In genomic region chr15:10922570-10922969, GRCm38 (mm10) we compare ENCODE assay signal across 14 mouse cellular contexts. TPM values are rescaled to one million over a fixed set of nuclear protein-coding genes. Genes with fewer than 3 reads are reported as not detected.
DNase-seq lines count a peak whose midpoint lies in the region; ATAC-seq and TF ChIP-seq lines count a peak whose summit lies in the region.
"Had no signal": no experiment of that assay in that cellular context is flagged by ENCODE, and none has a peak within 500 bp of the region (broad histone marks: within the 10 kb centered on the region; RNA-seq: fewer than 3 reads in every experiment).

No protein-coding gene starts in this region.

- no peak overlapping the region for H3K27ac ChIP-seq in hindbrain, embryonic 15.5 days (replicated peaks)
- no peak overlapping the region for H3K27ac ChIP-seq in midbrain, embryonic 15.5 days
- H3K27ac ChIP-seq in stomach, postnatal 0 days (replicated peaks), result no peak overlapping the region
- H3K27ac ChIP-seq: limb, embryonic 12.5 days had no signal

- WGBS in hindbrain, embryonic 15.5 days, result 16% methylated on average over 3 of the region's 3 CpGs
- 13% methylated on average over 3 of the region's 3 CpGs for WGBS in midbrain, embryonic 15.5 days
- 18% methylated on average over 3 of the region's 3 CpGs for WGBS in stomach, postnatal 0 days

- H3K4me3 ChIP-seq in hindbrain, embryonic 15.5 days, result no peak overlapping the region
- no peak overlapping the region for H3K4me3 ChIP-seq in midbrain, embryonic 15.5 days
- no peak overlapping the region for H3K4me3 ChIP-seq in stomach, postnatal 0 days (ENCODE audit: low read depth, low read length)
- H3K4me3 ChIP-seq: limb, embryonic 12.5 days had no signal

- no peak overlapping the region for H3K4me2 ChIP-seq in hindbrain, embryonic 15.5 days
- no peak overlapping the region for H3K4me2 ChIP-seq in midbrain, embryonic 15.5 days
- no peak overlapping the region for H3K4me2 ChIP-seq in stomach, postnatal 0 days (replicated peaks; ENCODE audit: low read depth)
- H3K4me2 ChIP-seq: limb, embryonic 12.5 days had no signal

- intact Hi-C loops in left cerebral cortex, postnatal 4 days (cut with DNase I), result loop anchor here (10.0 kb wide), 1 partner anchor 112 kb away; the partner anchor contains the start of gene Rxfp3

- no peak overlapping the region for H3K9ac ChIP-seq in hindbrain, embryonic 15.5 days
- no peak overlapping the region for H3K9ac ChIP-seq in midbrain, embryonic 15.5 days
- H3K9ac ChIP-seq in stomach, postnatal 0 days (ENCODE audit: low read length), result no peak overlapping the region
- H3K9ac ChIP-seq: limb, embryonic 12.5 days; liver, postnatal 0 days had no signal

- DNase-seq in cerebellum, adult 9-10 months, result peak; percentile 5
- peak; percentile 11 for DNase-seq in left cerebral cortex, postnatal 4 days
- no peak for DNase-seq in left cerebral cortex, adult 11 months (ENCODE audit: low spot score)
- DNase-seq in stomach, postnatal 0 days (ENCODE audit: low spot score), result no peak
- no peak for DNase-seq in urinary bladder, postnatal 36 days (ENCODE audit: low spot score in 2 of 2)
- DNase-seq: adrenal gland, postnatal 36 days; kidney, postnatal 25 days; liver, postnatal 0 days; thymus, adult 18-20 months had no signal

- no peak for ATAC-seq in cerebellum, adult (ENCODE audit: insufficient number of reproducible peaks, low FRiP score, low TSS enrichment)
- ATAC-seq in hindbrain, embryonic 15.5 days (ENCODE audit: low FRiP score, low read depth), result peak; percentile 75
- peak; percentile 76 for ATAC-seq in midbrain, embryonic 15.5 days (replicated peaks)
- ATAC-seq in stomach, postnatal 0 days (ENCODE audit: low FRiP score, low TSS enrichment), result no peak

- no peaks in the 10 kb centered on the region for H3K27me3 ChIP-seq in hindbrain, embryonic 15.5 days
- no peaks in the 10 kb centered on the region for H3K27me3 ChIP-seq in midbrain, embryonic 15.5 days (replicated peaks)
- no peaks in the 10 kb centered on the region for H3K27me3 ChIP-seq in stomach, postnatal 0 days (ENCODE audit: control insufficient read depth, insufficient read depth, low read length)
- H3K27me3 ChIP-seq: limb, embryonic 12.5 days had no signal

- no peak for TF ChIP-seq EP300 in stomach, postnatal 0 days (optimal IDR thresholded peaks at IDR 0.05)

- TF ChIP-seq CTCF in stomach, postnatal 0 days (IDR thresholded peaks at IDR 0.05; ENCODE audit: low read depth), result no peak

- H3K36me3 ChIP-seq in hindbrain, embryonic 15.5 days, result no peaks in the 10 kb centered on the region
- no peaks in the 10 kb centered on the region for H3K36me3 ChIP-seq in midbrain, embryonic 15.5 days (replicated peaks)
- H3K36me3 ChIP-seq in stomach, postnatal 0 days (ENCODE audit: control insufficient read depth, insufficient read depth, low read length), result no peaks in the 10 kb centered on the region
- H3K36me3 ChIP-seq: limb, embryonic 12.5 days had no signal

- H3K4me1 ChIP-seq in hindbrain, embryonic 15.5 days (replicated peaks), result no peaks in the 10 kb centered on the region
- H3K4me1 ChIP-seq in midbrain, embryonic 15.5 days, result no peaks in the 10 kb centered on the region; the same call in 1 of the 2 replicates
- no peaks in the 10 kb centered on the region for H3K4me1 ChIP-seq in stomach, postnatal 0 days (replicated peaks; ENCODE audit: control insufficient read depth, insufficient read depth)
- H3K4me1 ChIP-seq: limb, embryonic 12.5 days had no signal

- H3K9me3 ChIP-seq in hindbrain, embryonic 15.5 days, result no peaks in the 10 kb centered on the region
- H3K9me3 ChIP-seq in midbrain, embryonic 15.5 days, result no peaks in the 10 kb centered on the region
- H3K9me3 ChIP-seq in stomach, postnatal 0 days (ENCODE audit: control insufficient read depth, low read length), result no peaks in the 10 kb centered on the region
- H3K9me3 ChIP-seq: limb, embryonic 12.5 days had no signal

RNA-seq across cellular contexts. Expression of gene C1qtnf3, which starts 29.6 kb away (rescaled TPM):
- total RNA-seq in left cerebral cortex, postnatal 4 days (2021), result under 1 TPM; 0.16 to 0.36 TPM
- polyA plus RNA-seq in hindbrain, embryonic 15.5 days (2015; fragmentation: Nextera tagmentation; extraction: Ambion mirVana), result 3.2 and 3.6 TPM in 2 replicates
- polyA plus RNA-seq in midbrain, embryonic 15.5 days (2015; fragmentation: Nextera tagmentation; extraction: Ambion mirVana), result 0.89 and 0.93 TPM in 2 replicates
- polyA plus RNA-seq in stomach, postnatal 0 days (2015; fragmentation: Nextera tagmentation; extraction: Ambion mirVana), result 16.8 and 22.2 TPM in 2 replicates
- polyA plus RNA-seq: spleen, adult 2 months had no signal

RNA-seq across cellular contexts. Expression of gene Amacr, which starts 59.0 kb away (rescaled TPM):
- total RNA-seq in left cerebral cortex, postnatal 4 days (2021), result 1 to 10 TPM; 5.8 to 7.2 TPM
- polyA plus RNA-seq in hindbrain, embryonic 15.5 days (2015; fragmentation: Nextera tagmentation; extraction: Ambion mirVana), result 10.3 and 12.7 TPM in 2 replicates
- polyA plus RNA-seq in midbrain, embryonic 15.5 days (2015; fragmentation: Nextera tagmentation; extraction: Ambion mirVana), result 11.4 and 13.8 TPM in 2 replicates
- polyA plus RNA-seq in stomach, postnatal 0 days (2015; fragmentation: Nextera tagmentation; extraction: Ambion mirVana), result 12.3 and 12.9 TPM in 2 replicates

Comparison
In these comparisons a context has a peak if more than half of its experiments do, and no peak if none do; other contexts are left out.
1. DNase-seq: peak in cerebellum, adult 9-10 months (single experiment) and left cerebral cortex, postnatal 4 days (single experiment); none in left cerebral cortex, adult 11 months (single experiment), stomach, postnatal 0 days (single experiment) and urinary bladder, postnatal 36 days (0 of 2).
2. ATAC-seq: peak in hindbrain, embryonic 15.5 days (single experiment) and midbrain, embryonic 15.5 days (single experiment); none in cerebellum, adult (single experiment) and stomach, postnatal 0 days (single experiment).